ENCODE assay signal across 10 mouse cellular contexts in the genomic region with DNA sequence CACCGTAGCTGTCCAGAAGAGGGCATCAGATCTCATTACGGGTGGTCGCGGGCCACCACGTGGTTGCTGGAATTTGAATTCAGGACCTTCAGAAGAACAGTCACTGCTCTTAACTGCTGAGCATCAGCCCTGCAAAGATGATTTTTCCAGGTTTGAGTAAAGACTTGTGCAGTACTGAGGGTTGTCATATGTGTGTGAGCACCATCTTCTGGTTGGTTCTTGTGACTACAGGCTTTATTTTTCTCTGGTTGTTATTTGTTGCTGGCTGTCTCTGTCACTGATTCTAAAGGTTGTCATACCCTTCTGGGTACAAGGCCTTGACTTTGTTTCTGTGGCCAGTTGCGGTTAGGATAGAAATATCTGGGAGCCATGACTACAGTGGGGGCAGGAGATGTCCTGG. TPM values are rescaled to one million over a fixed set of nuclear protein-coding genes. Genes with fewer than 3 reads are reported as not detected.
A peak's percentile ranks its signal among the peaks of the same experiment; 100 is the strongest.
DNase-seq lines count a peak whose midpoint lies in the region; ATAC-seq and TF ChIP-seq lines count a peak whose summit lies in the region.
"Had no signal": no experiment of that assay in that cellular context is flagged by ENCODE, and none has a peak within 500 bp of the region (broad histone marks: within the 10 kb centered on the region; RNA-seq: fewer than 3 reads in every experiment).

No protein-coding gene starts in this region.

- TF ChIP-seq EP300 in heart, postnatal 0 days (IDR thresholded peaks at IDR 0.05; ENCODE audit: low read depth) = no peak

- no peaks in the 10 kb centered on the region for H3K4me1 ChIP-seq in heart, postnatal 0 days (ENCODE audit: control insufficient read depth, insufficient read depth)
- no peaks in the 10 kb centered on the region for H3K4me1 ChIP-seq in heart, embryonic 12.5 days (replicated peaks)

- no peak overlapping the region for H3K9ac ChIP-seq in heart, postnatal 0 days (replicated peaks; ENCODE audit: low read depth, low read length)
- no peak overlapping the region for H3K9ac ChIP-seq in heart, embryonic 12.5 days

- H3K4me3 ChIP-seq in heart, postnatal 0 days (ENCODE audit: low read depth, low read length) = no peak overlapping the region
- no peak overlapping the region for H3K4me3 ChIP-seq in heart, embryonic 12.5 days

- no peak for ATAC-seq in heart, postnatal 0 days (ENCODE audit: insufficient read depth, low read depth)
- ATAC-seq in heart, embryonic 12.5 days (ENCODE audit: insufficient number of reproducible peaks, low FRiP score) = no peak

- no peak overlapping the region for H3K4me2 ChIP-seq in heart, postnatal 0 days (ENCODE audit: low read depth, low read length)
- no peak overlapping the region for H3K4me2 ChIP-seq in heart, embryonic 12.5 days

- no peak for DNase-seq in heart, postnatal 0 days (ENCODE audit: low spot score)
- DNase-seq in right cerebral cortex, postnatal 10 days (ENCODE audit: low spot score in 2 of 2) = peak; percentile 24 to 29
- no peak for DNase-seq in right cerebral cortex, postnatal 25 days
- peak; percentile 1 for DNase-seq in forelimb bud, embryonic 11.5 days (ENCODE audit: low read depth, low spot score)
- peak; percentile 5 for DNase-seq in retina, postnatal 7 days (ENCODE audit: low read depth, low spot score)
- no peak for DNase-seq in heart, postnatal 25 days (ENCODE audit: low spot score)
- DNase-seq in urinary bladder, postnatal 4 days (ENCODE audit: low spot score in 2 of 2) = no peak

- TF ChIP-seq CTCF in heart, postnatal 0 days (IDR thresholded peaks at IDR 0.05; ENCODE audit: low read depth) = peak; percentile 23; the same call in 1 of the 2 replicates

- H3K27me3 ChIP-seq in heart, postnatal 0 days (ENCODE audit: control insufficient read depth, insufficient read depth, low read length) = no peaks in the 10 kb centered on the region
- H3K27me3 ChIP-seq in heart, embryonic 12.5 days (replicated peaks) = no peaks in the 10 kb centered on the region

- intact Hi-C loops in heart, postnatal 25 days (cut with DNase I) = no loop called here

- no peaks in the 10 kb centered on the region for H3K9me3 ChIP-seq in heart, postnatal 0 days (replicated peaks; ENCODE audit: control insufficient read depth, low read length)
- no peaks in the 10 kb centered on the region for H3K9me3 ChIP-seq in heart, embryonic 12.5 days (replicated peaks)

- WGBS in heart, postnatal 0 days = 53% methylated on average over 6 of the region's 6 CpGs
- whole genome bisulfite sequencing in heart, embryonic 12.5 days = 47% methylated on average over 6 of the region's 6 CpGs

- no peaks in the 10 kb centered on the region for H3K36me3 ChIP-seq in heart, postnatal 0 days (replicated peaks; ENCODE audit: control insufficient read depth, insufficient read depth, low read length)
- H3K36me3 ChIP-seq in heart, embryonic 12.5 days = no peaks in the 10 kb centered on the region

- no peak overlapping the region for H3K27ac ChIP-seq in heart, postnatal 0 days (ENCODE audit: low read depth)
- H3K27ac ChIP-seq in heart, embryonic 12.5 days (ENCODE audit: poor library complexity, severe bottlenecking) = no peak overlapping the region

RNA-seq across cellular contexts. Expression of a gene that starts 3.2 kb away (rescaled TPM):
- not detected in 2 replicates for total RNA-seq in heart, postnatal 0 days (2014; rRNA removed; ENCODE audit: low replicate concordance)
- not detected in 2 replicates for polyA plus RNA-seq in heart, postnatal 0 days (2015; fragmentation: Nextera tagmentation; extraction: Ambion mirVana)
- polyA plus RNA-seq in heart, embryonic 12.5 days (2016; fragmentation: Nextera tagmentation; extraction: Ambion mirVana) = not detected in 2 replicates
- total RNA-seq in heart, postnatal 25 days (2021) = not detected
- polyA plus RNA-seq: limb, embryonic 14.5 days; stomach, embryonic 16.5 days had no signal

RNA-seq across cellular contexts. Expression of a gene that starts 49.3 kb away (rescaled TPM):
- 1.4 and 6.1 TPM in 2 replicates for total RNA-seq in heart, postnatal 0 days (2014; rRNA removed; ENCODE audit: low replicate concordance)
- 16.2 and 17.3 TPM in 2 replicates for polyA plus RNA-seq in heart, postnatal 0 days (2015; fragmentation: Nextera tagmentation; extraction: Ambion mirVana)
- polyA plus RNA-seq in heart, embryonic 12.5 days (2016; fragmentation: Nextera tagmentation; extraction: Ambion mirVana) = 11.0 and 11.5 TPM in 2 replicates
- total RNA-seq in heart, postnatal 25 days (2021) = 10 to 100 TPM; 17.5 TPM

Comparison
In these comparisons a context has a peak if more than half of its experiments do, and no peak if none do; other contexts are left out.
1. DNase-seq: peak in right cerebral cortex, postnatal 10 days (2 of 2), forelimb bud, embryonic 11.5 days (single experiment) and retina, postnatal 7 days (single experiment); none in heart, postnatal 0 days (single experiment), right cerebral cortex, postnatal 25 days (single experiment), heart, postnatal 25 days (single experiment) and urinary bladder, postnatal 4 days (0 of 2).